Mouse (Mus musculus) cerebellum, adult 2 months (tissue): ENCODE results near the gene Ap3s2. TPM values are rescaled to one million over a fixed set of nuclear protein-coding genes. Genes with fewer than 3 reads are reported as not detected.

Experiments used
- DNase-seq, 2 experiments: peaks; one replicate each; pipeline ENCODE4 v3.0.0; 2021
- H3K27ac ChIP-seq: fragments of 200-500 bp; 2 replicates; pipeline ENCODE4 v1.5.1; 2012; ENCODE audit warnings: low read length, control low read depth, inconsistent platforms; ENCODE audit not compliant: insufficient read depth
- H3K27me3 ChIP-seq: fragments of 200-500 bp; 2 replicates; pipeline ENCODE4 v1.6.1; 2012; ENCODE audit warnings: inconsistent platforms, mild to moderate bottlenecking, low read length, moderate library complexity; ENCODE audit not compliant: control insufficient read depth, insufficient read depth
- H3K4me1 ChIP-seq: fragments of 200-500 bp; 2 replicates; pipeline ENCODE4 v1.6.1; 2011; ENCODE audit warnings: low read length; ENCODE audit not compliant: control insufficient read depth, insufficient read depth
- H3K4me3 ChIP-seq: fragments of 200-500 bp; replicated peaks from 2 replicates; pipeline ENCODE3; 2011; ENCODE audit warnings: mild to moderate bottlenecking, low read depth, low read length, control low read depth; ENCODE audit not compliant: insufficient read depth
- CTCF ChIP-seq: fragments of 200-500 bp; IDR thresholded peaks from 2 replicates; pipeline ENCODE4 v1.5.1; 2011; ENCODE audit warnings: low read depth, mild to moderate bottlenecking, control low read depth, low read length, moderate library complexity, borderline replicate concordance; ENCODE audit not compliant: insufficient read depth
- POLR2A ChIP-seq: fragments of 200-500 bp; IDR thresholded peaks from 2 replicates; pipeline ENCODE4 v1.6.1; 2011; ENCODE audit warnings: low read length, control low read depth, borderline replicate concordance; ENCODE audit not compliant: insufficient read depth
- WGBS: fragments of 180-500 bp; shearing (Covaris S2); methylation state at CpG from one replicate; pipeline ENCODE4 v1.1.7; 2018; 5-methylcytosine and 5-hydroxymethylcytosine counted together
- polyA plus RNA-seq: library from polyadenylated mRNA; depleted of rRNA; stranded (reverse); fragments of >200 nt; gene quantifications from 2 replicates; pipeline ENCODE4 v1.2.3, GENCODE M21; 2012

The Ap3s2 gene
- polyA plus RNA-seq, 1 experiment: 46.6 TPM

GRCm38 (mm10) chr7:79869072-79869719 is 51.3 kb downstream of the Ap3s2 start:
- no peak for DNase-seq
- no peak for TF ChIP-seq CTCF
- 62% methylated on average over 6 of the region's 6 CpGs for WGBS

GRCm38 (mm10) chr7:79868475-79868874 is 52.0 kb downstream of the Ap3s2 start:
- TF ChIP-seq POLR2A (no peak), CTCF (no peak)
- no peak for DNase-seq
- no peaks in the 10 kb centered on the region for H3K4me1 ChIP-seq
- no peak overlapping the region for H3K27ac ChIP-seq
- H3K4me3 ChIP-seq: no peak overlapping the region
- 78% methylated on average over 7 of the region's 7 CpGs for WGBS
- H3K27me3 ChIP-seq: no peaks in the 10 kb centered on the region

More at GRCm38 (mm10) chr7:79869072-79869719, 51.3 kb downstream of the Ap3s2 start:
- Histone ChIP-seq H3K4me1 (no peaks in the 10 kb centered on the region), H3K27me3 (no peaks in the 10 kb centered on the region), H3K27ac (no peak overlapping the region), H3K4me3 (no peak overlapping the region)

- no peak for TF ChIP-seq CTCF
- no peak for TF ChIP-seq POLR2A
- WGBS: 51% methylated on average over 13 of the region's 13 CpGs
- Histone ChIP-seq H3K27me3 (no peaks in the 10 kb centered on the region), H3K27ac (no peak overlapping the region), H3K4me3 (no peak overlapping the region), H3K4me1 (no peaks in the 10 kb centered on the region)
- DNase-seq: no peak
These were observed 52.6 kb downstream of the Ap3s2 start for GRCm38 (mm10) chr7:79867861-79868260.

GRCm38 (mm10) chr7:79866294-79867000 is 54.0 kb downstream of the Ap3s2 start:
- H3K4me3 ChIP-seq: no peak overlapping the region
- H3K4me1 ChIP-seq: no peaks in the 10 kb centered on the region
- no peaks in the 10 kb centered on the region for H3K27me3 ChIP-seq
- no peak for DNase-seq
- 72% methylated on average over 3 of the region's 3 CpGs for WGBS
- no peak for TF ChIP-seq CTCF
- no peak for TF ChIP-seq POLR2A
- H3K27ac ChIP-seq: no peak overlapping the region

- TF ChIP-seq POLR2A (no peak), CTCF (no peak)
- DNase-seq: no peak
- no peaks in the 10 kb centered on the region for H3K27me3 ChIP-seq
- no peaks in the 10 kb centered on the region for H3K4me1 ChIP-seq
- H3K27ac ChIP-seq: no peak overlapping the region
- WGBS: 90% methylated on average over 8 of the region's 8 CpGs
- H3K4me3 ChIP-seq: no peak overlapping the region
These were observed 58.7 kb downstream of the Ap3s2 start for GRCm38 (mm10) chr7:79861794-79862193.

GRCm38 (mm10) chr7:79860811-79861210 is 59.6 kb downstream of the Ap3s2 start, which contains the start of gene Anpep:
Gene Anpep, minus strand, starts transcription at chr7:79861059.
- DNase-seq: no peak

GRCm38 (mm10) chr7:79858956-79859630 is 61.4 kb downstream of the Ap3s2 start:
- no peak for DNase-seq
- Histone ChIP-seq H3K27me3 (no peaks in the 10 kb centered on the region), H3K27ac (no peak overlapping the region), H3K4me3 (no peak overlapping the region), H3K4me1 (no peaks in the 10 kb centered on the region)
- WGBS: 70% methylated on average over 9 of the region's 9 CpGs
- TF ChIP-seq CTCF: no peak
- TF ChIP-seq POLR2A: no peak

More at GRCm38 (mm10) chr7:79860811-79861210, 59.6 kb downstream of the Ap3s2 start, which contains the start of gene Anpep:
- H3K27me3 ChIP-seq: no peaks in the 10 kb centered on the region
- H3K4me3 ChIP-seq: no peak within 1 kb of the TSS
- no peak within 1 kb of the TSS for H3K27ac ChIP-seq
- no peaks in the 10 kb centered on the region for H3K4me1 ChIP-seq
- TF ChIP-seq CTCF: no peak
- no peak for TF ChIP-seq POLR2A
- WGBS: 77% methylated on average over 9 of the region's 9 CpGs
